Mouse (Mus musculus) lung, adult 2 months (tissue): ENCODE measurements at regions not wholly inside any gene's neighbourhood (a gene's known extent, or its start where the extent isn't known, plus 50 kb on each side); places are given as distances from the start of the nearest gene placed in this dataset.

Experiments used
- CTCF ChIP-seq: fragments of 200-500 bp; IDR thresholded peaks from 2 replicates; pipeline ENCODE4 v1.5.1; 2011; ENCODE audit warnings: mild to moderate bottlenecking, low read length, control low read depth; ENCODE audit not compliant: insufficient read depth
- POLR2A ChIP-seq: fragments of 200-500 bp; IDR thresholded peaks from 2 replicates; pipeline ENCODE4 v1.6.1; 2011; ENCODE audit warnings: low read depth, mild to moderate bottlenecking, control low read depth, low read length, borderline replicate concordance; ENCODE audit errors: extremely low read depth

DNA sequence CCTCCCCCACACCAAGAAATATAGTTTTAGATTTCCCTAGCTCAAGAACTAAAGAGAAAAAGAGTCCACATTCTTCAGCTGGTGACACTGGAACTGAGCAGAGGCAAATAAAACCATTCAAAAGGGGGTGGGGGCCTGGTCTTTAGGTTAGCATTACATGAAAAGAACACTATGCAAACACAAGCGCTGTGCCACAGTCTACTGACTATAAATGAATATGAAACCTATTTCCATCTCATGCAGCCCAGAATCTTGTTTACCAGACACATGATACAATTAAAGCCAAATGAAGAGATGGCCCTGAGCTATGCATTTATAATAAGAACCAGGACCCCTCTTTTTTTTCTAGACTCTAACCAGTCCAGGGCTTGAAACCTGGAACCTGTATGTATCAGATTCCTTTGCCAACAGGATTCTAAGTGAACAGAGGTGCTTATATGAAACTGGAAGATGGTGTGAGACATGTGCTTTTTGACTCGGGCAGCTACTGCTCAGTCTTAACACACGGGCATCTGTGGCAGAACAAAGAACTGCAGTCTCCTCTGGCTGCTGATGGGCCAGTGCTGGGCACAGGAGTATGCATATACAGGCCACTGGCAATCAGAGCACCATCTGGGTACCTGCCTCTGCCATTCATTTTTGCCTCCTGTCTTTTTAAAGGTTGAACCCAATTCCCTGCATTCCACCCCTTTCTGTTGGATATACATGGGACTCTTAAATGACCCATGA is 308.5 kb downstream of the Sox4 start:
- TF ChIP-seq CTCF (no peak), POLR2A (no peak)
